Mouse (Mus musculus) cortical plate, adult 2 months (tissue): ENCODE measurements at regions not wholly inside any gene's neighbourhood (a gene's known extent, or its start where the extent isn't known, plus 50 kb on each side); places are given as distances from the start of the nearest gene placed in this dataset.

Experiments
- CTCF ChIP-seq: fragments of 200-500 bp; IDR thresholded peaks from 2 replicates; pipeline ENCODE4 v1.5.1; 2011; ENCODE audit warnings: mild to moderate bottlenecking, control low read depth, low read length; ENCODE audit not compliant: insufficient read depth; ENCODE audit errors: extremely low read depth
- POLR2A ChIP-seq: fragments of 200-500 bp; IDR thresholded peaks from 2 replicates; pipeline ENCODE4 v1.6.1; 2011; ENCODE audit warnings: mild to moderate bottlenecking, low read length, control low read depth; ENCODE audit not compliant: insufficient read depth; ENCODE audit errors: extremely low read depth

DNA sequence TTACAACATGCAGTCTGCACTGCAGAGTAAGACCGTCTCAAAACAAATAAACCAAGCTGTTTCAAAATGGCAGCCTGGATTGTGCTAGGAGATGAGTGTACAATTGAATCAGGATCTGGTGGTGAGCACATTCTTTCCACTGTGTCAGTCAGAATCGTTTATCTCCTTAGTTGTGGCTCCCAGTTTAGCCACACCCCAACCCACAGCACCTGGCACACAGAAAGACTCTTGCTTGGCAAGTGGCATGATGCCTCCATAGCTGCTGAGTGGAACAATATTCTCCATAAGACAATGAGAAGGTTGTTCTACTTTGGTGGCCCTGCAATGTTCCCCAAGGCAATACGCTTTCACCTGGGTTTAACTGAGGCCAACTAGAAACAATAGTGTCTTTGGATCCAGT, 616.6 kb downstream of the Insc start:
- no peak for TF ChIP-seq CTCF
- no peak for TF ChIP-seq POLR2A
